Mouse (Mus musculus) liver, adult 2 months (tissue): ENCODE measurements around the gene Mindy1.

Experiments
- CTCF ChIP-seq: fragments of 200-500 bp; IDR thresholded peaks from 2 replicates; pipeline ENCODE4 v1.5.1; 2011; ENCODE audit warnings: low read depth, low read length, control low read depth
- POLR2A ChIP-seq: fragments of 200-500 bp; IDR thresholded peaks from 2 replicates; pipeline ENCODE4 v1.6.1; 2011; ENCODE audit warnings: low read length, control low read depth; ENCODE audit not compliant: insufficient read depth; ENCODE audit errors: extremely low read depth

DNA sequence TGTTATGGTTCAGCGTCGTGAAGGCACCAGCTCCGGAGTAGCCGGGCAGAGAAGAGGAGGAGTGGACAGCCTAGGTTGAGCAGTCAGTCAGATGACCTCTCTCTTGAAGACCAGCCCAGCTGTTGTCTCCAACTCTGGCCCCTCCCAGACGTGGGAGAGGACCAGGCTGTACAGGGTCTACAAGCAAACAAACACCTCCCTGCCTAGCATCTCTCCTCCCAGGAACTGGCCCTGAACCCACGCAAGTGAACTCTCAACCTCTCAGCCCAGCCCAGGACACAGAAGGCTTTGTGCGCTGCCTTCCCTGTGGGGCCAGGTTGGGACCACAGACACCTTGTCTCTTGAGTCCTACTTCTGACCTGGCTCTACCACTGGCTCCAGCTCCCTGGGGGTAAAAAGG is 26.0 kb downstream of the Mindy1 start, which contains the start of gene Anxa9:
- TF ChIP-seq CTCF (no peak), POLR2A (no peak)
